Mouse (Mus musculus): ENCODE measurements around the gene Swap70. TPM values are rescaled to one million over a fixed set of nuclear protein-coding genes. Genes with fewer than 3 reads are reported as not detected.

Gene Swap70
- polyA plus RNA-seq, 1 experiment from 2014 or later = 25.8 TPM

DNA sequence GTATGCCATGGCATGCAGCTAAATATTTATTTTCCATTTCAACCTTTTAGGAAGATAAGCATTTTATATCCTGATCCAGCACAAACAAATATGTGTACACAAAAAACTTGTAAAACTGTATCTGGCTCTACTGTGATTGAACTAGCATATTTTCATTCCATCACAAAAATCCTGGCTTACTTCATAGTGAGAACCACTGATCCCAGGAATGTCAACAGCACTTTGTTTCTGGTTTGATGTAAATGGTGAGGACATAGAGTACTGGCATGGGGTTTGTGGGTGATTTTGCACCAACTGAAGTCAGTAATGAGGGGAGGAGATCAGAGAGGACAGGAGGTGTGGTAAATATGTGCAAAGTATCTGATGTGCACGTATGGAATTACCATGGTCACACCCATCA lies 41.1 kb downstream of the Swap70 start:
- WGBS = 50% methylated on average over 1 of the region's 1 CpGs
- H3K9ac ChIP-seq (ENCODE audit: low read length) = no peak overlapping the region
- H3K4me2 ChIP-seq (ENCODE audit: low read depth, low read length) = no peak overlapping the region
- H3K27me3 ChIP-seq (ENCODE audit: control insufficient read depth, insufficient read depth, low read length) = no peaks in the 10 kb centered on the region
- H3K36me3 ChIP-seq (ENCODE audit: control insufficient read depth, insufficient read depth, low read length) = no peaks in the 10 kb centered on the region
- no peaks in the 10 kb centered on the region for H3K9me3 ChIP-seq (replicated peaks; ENCODE audit: control insufficient read depth, low read length)
- peaks cover 17% of the 10 kb centered on the region for H3K4me1 ChIP-seq (ENCODE audit: control insufficient read depth, insufficient read depth, low read length)
- H3K27ac ChIP-seq (ENCODE audit: low read length) = no peak overlapping the region
- ATAC-seq (ENCODE audit: insufficient read depth, low FRiP score) = no peak
- H3K4me3 ChIP-seq (replicated peaks; ENCODE audit: low read length) = no peak overlapping the region

DNA sequence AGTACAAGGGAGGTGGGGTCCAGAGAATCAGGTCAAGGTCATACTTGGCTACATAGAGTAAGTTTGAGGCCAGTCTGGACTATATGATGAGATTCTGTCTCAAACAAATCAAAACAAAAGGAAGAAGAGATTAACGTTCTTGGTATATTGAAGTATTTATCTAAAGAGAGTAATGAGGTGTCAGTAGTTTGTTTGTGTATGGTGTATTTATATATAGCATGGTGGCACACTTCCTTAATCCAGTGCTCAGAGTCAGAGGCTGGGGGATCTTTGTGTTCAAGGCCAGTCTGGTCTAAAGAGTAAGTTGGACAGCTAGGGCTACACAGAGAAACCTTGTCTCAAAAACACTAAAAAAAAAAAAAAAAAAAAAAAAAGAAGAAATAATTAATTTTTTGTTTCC lies 42.0 kb downstream of the Swap70 start:
- 42% methylated on average over 1 of the region's 1 CpGs for WGBS
- H3K4me2 ChIP-seq (ENCODE audit: low read depth, low read length) = no peak overlapping the region
- H3K27me3 ChIP-seq (ENCODE audit: control insufficient read depth, insufficient read depth, low read length) = no peaks in the 10 kb centered on the region
- no peaks in the 10 kb centered on the region for H3K36me3 ChIP-seq (ENCODE audit: control insufficient read depth, insufficient read depth, low read length)
- H3K9ac ChIP-seq (ENCODE audit: low read length) = no peak overlapping the region
- H3K27ac ChIP-seq (ENCODE audit: low read length) = no peak overlapping the region
- H3K4me3 ChIP-seq (replicated peaks; ENCODE audit: low read length) = no peak overlapping the region
- H3K4me1 ChIP-seq (ENCODE audit: control insufficient read depth, insufficient read depth, low read length) = peaks cover 14% of the 10 kb centered on the region
- no peak for ATAC-seq (ENCODE audit: insufficient read depth, low FRiP score)
- no peaks in the 10 kb centered on the region for H3K9me3 ChIP-seq (replicated peaks; ENCODE audit: control insufficient read depth, low read length)

DNA sequence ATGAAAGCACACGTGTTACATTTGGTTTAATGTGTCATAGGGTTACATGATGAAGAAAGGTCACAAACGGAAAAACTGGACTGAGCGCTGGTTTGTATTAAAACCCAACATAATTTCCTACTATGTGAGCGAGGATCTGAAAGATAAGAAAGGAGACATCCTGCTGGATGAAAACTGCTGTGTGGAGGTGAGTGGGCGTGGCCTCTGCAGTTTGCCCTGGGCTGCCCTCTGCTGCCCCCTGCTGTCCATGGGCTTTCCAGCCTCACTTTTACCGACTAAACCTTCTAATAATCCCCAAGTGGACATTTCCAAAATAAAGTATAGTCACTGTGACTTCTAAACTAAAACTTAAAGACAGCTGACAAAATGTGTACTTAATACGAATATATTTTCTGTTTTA lies 44.3 kb downstream of the Swap70 start:
- Histone ChIP-seq H3K9ac (ENCODE audit: low read length) (no peak overlapping the region), H3K4me3 (replicated peaks; ENCODE audit: low read length) (no peak overlapping the region), H3K27me3 (ENCODE audit: control insufficient read depth, insufficient read depth, low read length) (no peaks in the 10 kb centered on the region), H3K27ac (ENCODE audit: low read length) (no peak overlapping the region), H3K36me3 (ENCODE audit: control insufficient read depth, insufficient read depth, low read length) (peaks cover 5% of the 10 kb centered on the region; the same call in 1 of the 2 replicates), H3K4me2 (ENCODE audit: low read depth, low read length) (no peak overlapping the region), H3K4me1 (ENCODE audit: control insufficient read depth, insufficient read depth, low read length) (0 out of 2 replicates have a peak, but pooled peaks cover 4% of the 10 kb centered on the region), H3K9me3 (replicated peaks; ENCODE audit: control insufficient read depth, low read length) (no peaks in the 10 kb centered on the region)
- 30% methylated on average over 7 of the region's 7 CpGs for WGBS
- no peak; the same call in 1 of the 2 replicates for ATAC-seq (ENCODE audit: insufficient read depth, low FRiP score)

DNA sequence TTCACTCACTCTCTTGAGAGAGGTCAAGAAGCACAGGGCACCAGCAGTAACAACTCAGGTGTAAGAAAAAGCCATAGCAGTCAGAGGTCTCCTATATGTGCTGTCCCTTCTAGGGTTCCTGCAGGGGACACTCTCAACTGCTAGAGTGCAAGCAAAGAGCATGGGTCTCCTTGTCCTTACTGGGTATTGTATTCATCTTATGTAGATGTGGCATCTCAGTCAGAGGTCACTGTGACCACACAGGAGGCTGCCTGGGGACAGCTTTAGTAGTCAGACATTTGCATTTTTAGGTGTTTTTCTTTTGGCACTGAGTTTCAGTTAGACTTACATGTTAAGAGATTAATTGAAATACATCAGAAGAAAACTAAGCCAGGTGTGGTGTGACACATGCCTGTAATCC lies 45.5 kb downstream of the Swap70 start:
- H3K4me1 ChIP-seq (ENCODE audit: control insufficient read depth, insufficient read depth, low read length) = 0 out of 2 replicates have a peak, but pooled peaks cover 3% of the 10 kb centered on the region
- ATAC-seq (ENCODE audit: insufficient read depth, low FRiP score) = no peak
- H3K27ac ChIP-seq (ENCODE audit: low read length) = no peak overlapping the region

DNA sequence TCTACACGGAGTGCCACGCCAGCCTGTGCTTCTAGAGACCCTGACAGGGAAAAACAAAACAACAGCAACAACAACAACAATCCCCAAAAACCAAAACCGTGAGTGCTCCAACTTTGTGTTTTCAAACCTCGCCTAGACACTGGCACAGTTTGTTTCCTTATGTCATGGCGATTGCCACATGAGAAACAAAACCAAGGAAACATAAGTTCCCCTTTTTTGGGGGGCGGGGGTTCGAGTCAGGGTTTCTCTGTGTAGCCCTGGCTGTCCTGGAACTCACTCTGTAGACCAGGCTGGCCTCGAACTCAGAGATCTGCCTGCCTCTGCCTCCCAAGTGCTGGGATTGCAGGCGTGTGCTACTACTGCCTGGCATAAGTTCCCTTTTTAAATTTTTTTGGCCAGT lies 46.5 kb downstream of the Swap70 start:
- H3K4me2 ChIP-seq (ENCODE audit: low read depth, low read length) = no peak overlapping the region
- 89% methylated on average over 9 of the region's 9 CpGs for WGBS
- no peak overlapping the region for H3K27ac ChIP-seq (ENCODE audit: low read length)
- no peak overlapping the region for H3K4me3 ChIP-seq (replicated peaks; ENCODE audit: low read length)
- H3K9ac ChIP-seq (ENCODE audit: low read length) = no peak overlapping the region
- peaks cover 5% of the 10 kb centered on the region; the same call in 1 of the 2 replicates for H3K36me3 ChIP-seq (ENCODE audit: control insufficient read depth, insufficient read depth, low read length)
- no peak for ATAC-seq (ENCODE audit: insufficient read depth, low FRiP score)
- H3K9me3 ChIP-seq (replicated peaks; ENCODE audit: control insufficient read depth, low read length) = no peaks in the 10 kb centered on the region
- no peaks in the 10 kb centered on the region for H3K27me3 ChIP-seq (ENCODE audit: control insufficient read depth, insufficient read depth, low read length)
- 0 out of 2 replicates have a peak, but pooled peaks cover 5% of the 10 kb centered on the region for H3K4me1 ChIP-seq (ENCODE audit: control insufficient read depth, insufficient read depth, low read length)

More for the DNA sequence above, 45.5 kb downstream of the Swap70 start:
- H3K4me3 ChIP-seq (replicated peaks; ENCODE audit: low read length) = no peak overlapping the region
- H3K36me3 ChIP-seq (ENCODE audit: control insufficient read depth, insufficient read depth, low read length) = peaks cover 5% of the 10 kb centered on the region; the same call in 1 of the 2 replicates
- H3K27me3 ChIP-seq (ENCODE audit: control insufficient read depth, insufficient read depth, low read length) = no peaks in the 10 kb centered on the region
- H3K9me3 ChIP-seq (replicated peaks; ENCODE audit: control insufficient read depth, low read length) = no peaks in the 10 kb centered on the region
- H3K9ac ChIP-seq (ENCODE audit: low read length) = no peak overlapping the region
- H3K4me2 ChIP-seq (ENCODE audit: low read depth, low read length) = no peak overlapping the region

DNA sequence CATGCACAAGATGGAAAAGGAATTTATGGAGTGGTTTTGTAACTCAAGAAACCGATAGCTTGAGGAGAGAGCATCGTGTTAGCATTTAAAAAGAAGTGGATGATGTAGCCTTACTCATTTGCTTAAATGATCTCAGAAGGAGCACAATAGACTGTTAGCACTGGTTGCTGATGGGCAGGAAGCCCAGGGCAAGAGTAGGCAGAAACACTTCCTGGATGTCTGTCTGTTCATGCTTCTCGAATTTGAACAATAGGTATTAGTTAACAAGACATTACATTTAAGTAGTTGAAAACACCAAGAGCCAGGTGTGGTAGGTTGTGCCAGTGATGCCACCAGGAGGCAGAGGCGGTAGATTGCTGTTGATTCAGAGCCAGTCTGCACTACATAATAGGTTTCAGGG lies 47.0 kb downstream of the Swap70 start:
- 86% methylated on average over 4 of the region's 4 CpGs for WGBS
- Histone ChIP-seq H3K27me3 (ENCODE audit: control insufficient read depth, insufficient read depth, low read length) (no peaks in the 10 kb centered on the region), H3K4me2 (ENCODE audit: low read depth, low read length) (no peak overlapping the region), H3K9me3 (replicated peaks; ENCODE audit: control insufficient read depth, low read length) (no peaks in the 10 kb centered on the region), H3K36me3 (ENCODE audit: control insufficient read depth, insufficient read depth, low read length) (peaks cover 5% of the 10 kb centered on the region; the same call in 1 of the 2 replicates), H3K4me3 (replicated peaks; ENCODE audit: low read length) (no peak overlapping the region), H3K4me1 (ENCODE audit: control insufficient read depth, insufficient read depth, low read length) (0 out of 2 replicates have a peak, but pooled peaks cover 5% of the 10 kb centered on the region), H3K27ac (ENCODE audit: low read length) (no peak overlapping the region), H3K9ac (ENCODE audit: low read length) (no peak overlapping the region)
- no peak for ATAC-seq (ENCODE audit: insufficient read depth, low FRiP score)

DNA sequence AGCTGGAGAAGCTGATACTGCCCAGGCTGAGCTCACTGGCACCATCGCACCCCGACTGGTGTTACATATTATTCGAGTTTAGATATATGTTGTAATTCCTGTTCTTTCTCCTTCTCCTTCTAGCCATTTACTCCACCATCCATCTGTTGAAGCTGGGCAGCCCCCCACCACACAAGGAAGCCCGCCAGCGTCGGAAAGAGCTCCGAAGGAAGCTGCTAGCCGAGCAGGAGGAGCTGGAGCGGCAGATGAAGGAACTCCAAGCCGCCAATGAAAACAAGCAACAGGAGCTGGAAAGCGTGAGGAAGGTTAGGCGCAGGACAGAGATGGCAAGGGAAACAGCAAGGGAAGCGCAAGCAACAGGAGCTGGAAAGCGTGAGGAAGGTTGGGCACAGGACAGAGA lies 48.3 kb downstream of the Swap70 start:
- peaks cover 5% of the 10 kb centered on the region; the same call in 1 of the 2 replicates for H3K36me3 ChIP-seq (ENCODE audit: control insufficient read depth, insufficient read depth, low read length)
- ATAC-seq (ENCODE audit: insufficient read depth, low FRiP score) = no peak
- WGBS = 87% methylated on average over 14 of the region's 14 CpGs

DNA sequence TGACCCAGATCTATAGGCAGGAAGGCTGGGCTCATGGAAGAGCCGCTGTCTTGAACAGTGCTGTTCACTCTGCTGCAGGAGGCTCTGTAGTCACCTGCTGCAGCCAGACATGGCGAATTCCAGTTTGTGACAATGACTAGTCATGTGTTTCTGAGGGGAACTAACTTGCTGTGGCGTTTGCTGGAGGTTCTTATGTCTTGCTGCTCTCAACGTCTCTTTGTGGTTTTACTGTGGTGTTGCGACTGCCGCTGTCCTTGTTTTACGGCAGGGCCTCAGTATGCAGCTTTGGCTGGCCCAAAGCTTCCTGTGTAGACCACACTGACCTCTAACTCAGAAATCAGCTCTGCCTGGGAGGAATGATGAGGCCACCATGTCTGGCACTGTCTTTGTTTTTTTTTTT lies 48.9 kb downstream of the Swap70 start:
- Histone ChIP-seq H3K9me3 (replicated peaks; ENCODE audit: control insufficient read depth, low read length) (no peaks in the 10 kb centered on the region), H3K27me3 (ENCODE audit: control insufficient read depth, insufficient read depth, low read length) (no peaks in the 10 kb centered on the region), H3K4me2 (ENCODE audit: low read depth, low read length) (no peak overlapping the region), H3K4me3 (replicated peaks; ENCODE audit: low read length) (no peak overlapping the region), H3K36me3 (ENCODE audit: control insufficient read depth, insufficient read depth, low read length) (peaks cover 5% of the 10 kb centered on the region; the same call in 1 of the 2 replicates), H3K27ac (ENCODE audit: low read length) (no peak overlapping the region), H3K9ac (ENCODE audit: low read length) (no peak overlapping the region), H3K4me1 (ENCODE audit: control insufficient read depth, insufficient read depth, low read length) (0 out of 2 replicates have a peak, but pooled peaks cover 5% of the 10 kb centered on the region)
- no peak for ATAC-seq (ENCODE audit: insufficient read depth, low FRiP score)
- 88% methylated on average over 7 of the region's 7 CpGs for WGBS

More for the DNA sequence above, 48.3 kb downstream of the Swap70 start:
- Histone ChIP-seq H3K27ac (ENCODE audit: low read length) (no peak overlapping the region), H3K27me3 (ENCODE audit: control insufficient read depth, insufficient read depth, low read length) (no peaks in the 10 kb centered on the region), H3K4me1 (ENCODE audit: control insufficient read depth, insufficient read depth, low read length) (0 out of 2 replicates have a peak, but pooled peaks cover 5% of the 10 kb centered on the region), H3K4me3 (replicated peaks; ENCODE audit: low read length) (no peak overlapping the region), H3K9ac (ENCODE audit: low read length) (no peak overlapping the region), H3K4me2 (ENCODE audit: low read depth, low read length) (no peak overlapping the region), H3K9me3 (replicated peaks; ENCODE audit: control insufficient read depth, low read length) (no peaks in the 10 kb centered on the region)

DNA sequence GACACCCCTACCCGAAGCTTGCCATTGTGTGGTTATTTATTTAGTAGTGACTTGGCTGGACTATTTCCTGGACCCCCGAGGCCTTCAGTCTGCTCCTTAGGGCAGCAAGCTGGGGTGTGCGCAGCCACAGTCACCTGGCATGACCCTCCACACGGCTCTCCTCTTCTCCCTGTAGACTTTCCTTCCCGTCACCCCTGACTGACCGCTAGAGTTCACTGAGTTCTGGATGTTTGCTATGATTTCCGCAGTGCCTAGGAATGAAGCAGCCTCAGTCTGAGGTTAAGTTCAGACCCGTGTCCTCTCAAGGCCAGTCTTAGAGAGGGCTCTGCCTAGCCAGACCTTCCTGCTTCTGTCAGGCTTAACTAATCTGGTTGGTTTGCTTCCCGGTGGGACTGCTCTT lies 50.3 kb downstream of the Swap70 start:
- 0 out of 2 replicates have a peak, but pooled peaks cover 5% of the 10 kb centered on the region for H3K4me1 ChIP-seq (ENCODE audit: control insufficient read depth, insufficient read depth, low read length)
- H3K4me3 ChIP-seq (replicated peaks; ENCODE audit: low read length) = no peak overlapping the region
- no peaks in the 10 kb centered on the region for H3K27me3 ChIP-seq (ENCODE audit: control insufficient read depth, insufficient read depth, low read length)
- WGBS = 60% methylated on average over 9 of the region's 9 CpGs
- no peaks in the 10 kb centered on the region for H3K9me3 ChIP-seq (replicated peaks; ENCODE audit: control insufficient read depth, low read length)
- peak; percentile 21; the same call in 1 of the 2 replicates for ATAC-seq (ENCODE audit: insufficient read depth, low FRiP score)
- H3K4me2 ChIP-seq (ENCODE audit: low read depth, low read length) = no peak overlapping the region
- H3K27ac ChIP-seq (ENCODE audit: low read length) = peak overlapping the region; percentile 55
- H3K9ac ChIP-seq (ENCODE audit: low read length) = no peak overlapping the region
- H3K36me3 ChIP-seq (ENCODE audit: control insufficient read depth, insufficient read depth, low read length) = peaks cover 5% of the 10 kb centered on the region; the same call in 1 of the 2 replicates
